Mouse (Mus musculus) midbrain, embryonic 13.5 days (tissue): ENCODE measurements around the gene Ccpg1. TPM values are rescaled to one million over a fixed set of nuclear protein-coding genes. Genes with fewer than 3 reads are reported as not detected.
A peak's percentile ranks its signal among the peaks of the same experiment; 100 is the strongest.

Source experiments
- ATAC-seq: fragments of 200-750 bp; cut with Nextera tagmentation; 2 replicates; pipeline ENCODE4 v1.8.0; 2017; ENCODE audit warnings: mild to moderate bottlenecking, moderate TSS enrichment, moderate library complexity
- H3K27ac ChIP-seq: fragments of 300-500 bp; sonication (generic); 2 replicates; pipeline ENCODE4 v1.5.1; 2015; ENCODE audit warnings: inconsistent platforms, mild to moderate bottlenecking, moderate library complexity
- H3K27me3 ChIP-seq: fragments of 300-500 bp; sonication (generic); 2 replicates; pipeline ENCODE4 v1.6.1; 2015; ENCODE audit warnings: mild to moderate bottlenecking, inconsistent platforms
- H3K36me3 ChIP-seq: fragments of 300-500 bp; sonication (generic); 2 replicates; pipeline ENCODE4 v1.6.1; 2015; ENCODE audit warnings: mild to moderate bottlenecking, inconsistent platforms
- H3K4me1 ChIP-seq: fragments of 300-500 bp; sonication (generic); replicated peaks from 2 replicates; pipeline ENCODE4 v1.6.1; 2015; ENCODE audit warnings: inconsistent platforms
- H3K4me2 ChIP-seq: fragments of 300-500 bp; sonication (generic); replicated peaks from 2 replicates; pipeline ENCODE4 v1.6.1; 2015; ENCODE audit warnings: moderate library complexity, mild to moderate bottlenecking, inconsistent platforms
- H3K4me3 ChIP-seq: fragments of 300-500 bp; sonication (generic); replicated peaks from 2 replicates; pipeline ENCODE4 v1.5.1; 2015; ENCODE audit warnings: mild to moderate bottlenecking, inconsistent platforms
- H3K9ac ChIP-seq: fragments of 300-500 bp; sonication (generic); replicated peaks from 2 replicates; pipeline ENCODE4 v1.6.1; 2015; ENCODE audit warnings: mild to moderate bottlenecking, inconsistent platforms
- H3K9me3 ChIP-seq: fragments of 300-500 bp; sonication (generic); 2 replicates; pipeline ENCODE4 v1.6.1; 2016; ENCODE audit warnings: mild to moderate bottlenecking, inconsistent platforms
- WGBS: fragments of 180-500 bp; shearing (Covaris S2); methylation state at CpG from one replicate; pipeline ENCODE4 v1.1.7; 2015; 5-methylcytosine and 5-hydroxymethylcytosine counted together
- polyA plus RNA-seq: library from polyadenylated mRNA; unstranded; fragments of >200 nt; fragmentation: Nextera tagmentation; extraction: Ambion mirVana; gene quantifications from 2 replicates; pipeline ENCODE4 v1.2.1, GENCODE M21; 2015

Gene Ccpg1
- polyA plus RNA-seq, 1 experiment from 2014 or later: 45.2 TPM

DNA sequence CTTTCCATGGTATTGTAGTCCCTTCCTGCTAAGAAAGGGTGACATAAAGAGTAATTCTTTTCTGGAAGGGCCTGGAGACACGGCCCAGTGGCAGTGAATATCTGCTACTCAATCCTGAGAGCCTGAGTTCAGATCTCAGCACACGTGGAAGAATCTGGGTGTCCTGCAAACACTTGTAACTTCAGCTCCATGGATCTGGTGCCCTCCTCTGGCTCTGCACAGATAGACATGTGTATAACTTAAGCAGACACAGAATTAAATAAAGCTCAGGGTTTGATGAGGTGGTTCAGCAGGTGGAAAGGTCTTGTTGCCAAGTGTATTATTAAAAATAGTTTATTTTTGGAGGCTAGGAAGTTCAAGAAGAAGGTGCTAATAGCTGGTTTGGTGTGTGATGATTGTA is 15.3 kb downstream of the Ccpg1 start:
- ATAC-seq: no peak
- H3K4me2 ChIP-seq: no peak overlapping the region
- H3K27ac ChIP-seq: no peak overlapping the region
- peaks cover 40% of the 10 kb centered on the region for H3K36me3 ChIP-seq
- H3K4me1 ChIP-seq: no peaks in the 10 kb centered on the region
- no peaks in the 10 kb centered on the region for H3K27me3 ChIP-seq
- H3K9ac ChIP-seq: no peak overlapping the region
- no peaks in the 10 kb centered on the region for H3K9me3 ChIP-seq
- WGBS: 70% methylated on average over 2 of the region's 2 CpGs
- H3K4me3 ChIP-seq: no peak overlapping the region

DNA sequence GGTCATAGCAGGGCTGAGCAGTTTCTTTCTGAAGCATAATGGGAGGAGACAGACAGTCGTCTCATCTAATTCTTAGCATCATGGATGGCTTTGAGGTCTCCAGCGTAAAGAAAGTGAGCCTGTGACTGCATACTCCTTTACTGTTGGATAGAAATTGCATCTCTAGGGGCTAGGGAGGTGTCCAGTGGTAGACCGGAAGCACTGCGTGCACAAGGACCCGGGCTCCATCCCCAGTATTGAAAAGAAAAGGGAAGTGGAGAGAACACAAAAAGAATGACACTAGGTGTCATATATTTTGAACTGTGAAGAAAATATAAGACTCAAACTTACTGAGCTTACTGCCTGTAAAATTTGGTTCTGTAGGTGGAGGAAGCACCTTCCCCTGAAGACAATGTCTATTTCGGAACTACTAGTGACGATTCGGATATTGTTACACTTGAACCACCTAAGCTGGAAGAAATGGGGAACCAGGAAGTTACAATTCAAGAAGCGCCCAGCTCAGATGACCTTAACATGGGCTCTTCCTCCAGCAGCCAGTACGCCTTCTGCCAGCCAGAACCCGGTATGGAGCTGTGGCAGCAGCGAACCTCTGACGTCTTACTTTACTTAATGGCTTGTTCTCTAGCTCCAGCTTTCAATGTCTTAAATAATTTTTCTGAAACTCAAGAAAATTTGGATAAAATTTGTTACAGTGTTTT is 16.2 kb downstream of the Ccpg1 start:
- no peak overlapping the region for H3K9ac ChIP-seq
- H3K36me3 ChIP-seq: peaks cover 49% of the 10 kb centered on the region
- no peaks in the 10 kb centered on the region for H3K9me3 ChIP-seq
- no peaks in the 10 kb centered on the region for H3K4me1 ChIP-seq
- 88% methylated on average over 13 of the region's 13 CpGs for WGBS
- no peaks in the 10 kb centered on the region for H3K27me3 ChIP-seq
- H3K4me3 ChIP-seq: no peak overlapping the region
- no peak overlapping the region for H3K27ac ChIP-seq
- no peak for ATAC-seq
- no peak overlapping the region for H3K4me2 ChIP-seq

- Histone ChIP-seq H3K27ac (no peak overlapping the region), H3K4me2 (no peak overlapping the region), H3K36me3 (peaks cover 53% of the 10 kb centered on the region), H3K27me3 (no peaks in the 10 kb centered on the region), H3K9me3 (no peaks in the 10 kb centered on the region), H3K4me1 (no peaks in the 10 kb centered on the region), H3K9ac (no peak overlapping the region), H3K4me3 (no peak overlapping the region)
- 75% methylated on average over 3 of the region's 3 CpGs for WGBS
- ATAC-seq: no peak
Observed at GRCm38 (mm10) chr9:73002177-73002576, 16.9 kb downstream of the Ccpg1 start.

DNA sequence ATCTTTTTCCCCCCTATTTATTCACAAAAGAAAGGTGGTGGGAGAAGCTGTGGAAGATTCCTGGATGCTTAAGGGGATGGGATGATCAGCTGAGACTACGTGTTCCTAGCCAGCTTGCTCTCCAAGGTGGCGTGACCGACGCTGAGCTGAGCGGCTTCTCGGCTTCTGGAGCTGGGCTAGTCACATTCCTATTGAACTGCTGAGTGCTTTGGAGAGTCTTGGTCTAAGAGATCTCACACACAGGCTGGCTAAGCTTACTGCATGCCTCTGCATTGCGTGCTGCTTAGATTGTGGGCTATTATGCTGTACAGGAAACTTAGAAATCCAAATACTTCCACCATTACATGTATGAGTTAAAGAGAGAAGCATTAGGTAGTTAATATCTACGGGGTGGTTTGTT is 18.8 kb downstream of the Ccpg1 start:
- ATAC-seq: no peak
- Histone ChIP-seq H3K4me1 (no peaks in the 10 kb centered on the region), H3K9me3 (no peaks in the 10 kb centered on the region), H3K27me3 (no peaks in the 10 kb centered on the region), H3K4me2 (no peak overlapping the region), H3K27ac (no peak overlapping the region), H3K9ac (no peak overlapping the region), H3K4me3 (no peak overlapping the region), H3K36me3 (peaks cover 58% of the 10 kb centered on the region)
- 87% methylated on average over 8 of the region's 8 CpGs for WGBS

DNA sequence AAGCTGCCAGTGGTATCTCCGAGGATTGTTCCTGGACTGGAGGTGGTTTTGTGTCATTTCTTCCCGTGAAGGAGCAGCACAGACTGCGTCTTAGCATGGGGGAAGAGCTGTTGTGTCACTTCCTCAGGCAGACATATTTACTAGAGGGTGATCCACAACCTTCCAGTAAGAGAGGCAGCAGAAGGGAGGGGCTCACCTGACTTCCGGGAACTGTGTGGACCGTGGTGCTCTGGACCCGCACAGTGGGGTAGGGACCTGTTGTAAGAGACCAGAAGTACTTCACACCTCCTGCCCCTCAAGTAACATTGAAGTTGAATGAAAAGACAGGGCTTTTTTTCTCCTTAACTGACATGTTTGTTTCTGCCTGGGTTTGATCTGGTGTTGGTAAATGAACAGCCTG is 19.9 kb downstream of the Ccpg1 start:
- no peak for ATAC-seq
- no peak overlapping the region for H3K4me3 ChIP-seq
- no peaks in the 10 kb centered on the region for H3K9me3 ChIP-seq
- H3K4me2 ChIP-seq: no peak overlapping the region
- no peak overlapping the region for H3K9ac ChIP-seq
- 83% methylated on average over 6 of the region's 6 CpGs for WGBS
- H3K27ac ChIP-seq: no peak overlapping the region
- H3K27me3 ChIP-seq: no peaks in the 10 kb centered on the region
- peaks cover 67% of the 10 kb centered on the region for H3K36me3 ChIP-seq
- H3K4me1 ChIP-seq: no peaks in the 10 kb centered on the region

GRCm38 (mm10) chr9:73006175-73006574 is 20.9 kb downstream of the Ccpg1 start:
- no peaks in the 10 kb centered on the region for H3K4me1 ChIP-seq
- H3K4me3 ChIP-seq: no peak overlapping the region
- no peak overlapping the region for H3K9ac ChIP-seq
- WGBS: 97% methylated on average over 3 of the region's 3 CpGs
- H3K9me3 ChIP-seq: no peaks in the 10 kb centered on the region
- H3K36me3 ChIP-seq: peaks cover 67% of the 10 kb centered on the region
- ATAC-seq: no peak
- no peaks in the 10 kb centered on the region for H3K27me3 ChIP-seq
- no peak overlapping the region for H3K4me2 ChIP-seq
- H3K27ac ChIP-seq: no peak overlapping the region

DNA sequence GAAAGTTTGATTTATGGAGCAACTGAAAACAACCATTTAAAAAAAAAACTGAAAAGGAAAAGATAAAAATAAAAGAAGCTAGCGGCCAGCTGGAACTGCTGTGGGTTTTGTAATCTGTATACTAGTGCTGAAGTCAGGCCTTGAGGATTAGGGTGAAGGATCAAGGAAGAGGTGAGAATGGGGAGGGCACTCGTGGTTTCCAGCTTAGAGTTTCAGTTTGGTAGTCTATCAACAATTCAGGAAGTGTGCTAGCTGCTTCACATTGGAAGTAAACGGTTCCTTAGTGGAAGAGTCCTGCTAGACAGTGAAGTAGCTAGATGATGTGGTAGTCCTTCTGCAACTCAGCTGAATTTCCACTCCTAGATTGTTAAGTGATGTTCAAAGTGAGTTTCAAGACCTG is 23.2 kb downstream of the Ccpg1 start:
- Histone ChIP-seq H3K9ac (no peak overlapping the region), H3K4me3 (no peak overlapping the region), H3K27ac (no peak overlapping the region), H3K36me3 (peaks cover 71% of the 10 kb centered on the region), H3K4me1 (no peaks in the 10 kb centered on the region), H3K9me3 (no peaks in the 10 kb centered on the region), H3K4me2 (no peak overlapping the region), H3K27me3 (no peaks in the 10 kb centered on the region)
- 78% methylated on average over 3 of the region's 3 CpGs for WGBS
- no peak for ATAC-seq

GRCm38 (mm10) chr9:73012629-73013028 is 27.4 kb downstream of the Ccpg1 start:
- Histone ChIP-seq H3K4me2 (no peak overlapping the region), H3K27ac (no peak overlapping the region), H3K4me3 (no peak overlapping the region), H3K9ac (no peak overlapping the region), H3K9me3 (no peaks in the 10 kb centered on the region), H3K36me3 (peaks cover 82% of the 10 kb centered on the region), H3K27me3 (no peaks in the 10 kb centered on the region), H3K4me1 (no peaks in the 10 kb centered on the region)
- ATAC-seq: no peak
- 88% methylated on average over 4 of the region's 4 CpGs for WGBS

DNA sequence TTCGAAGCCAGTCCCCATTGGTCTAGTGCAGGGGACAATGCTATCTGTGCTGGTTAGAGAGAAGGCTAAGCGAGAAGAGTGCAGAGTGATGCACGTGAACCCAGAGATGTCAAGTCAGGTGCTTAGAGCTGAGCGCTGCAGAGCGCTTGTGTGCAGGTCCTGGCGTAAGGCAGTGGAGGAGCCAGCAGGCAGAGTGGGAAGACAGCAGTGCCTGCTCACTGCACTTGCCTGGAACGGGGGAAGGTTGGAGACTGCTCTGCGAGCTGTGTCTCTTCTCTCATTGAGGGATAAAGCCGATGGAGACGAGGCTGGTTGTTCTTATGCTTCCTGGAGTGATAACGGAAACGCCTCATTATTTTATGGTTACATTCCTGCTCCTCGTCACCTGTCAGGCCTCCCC is 29.5 kb downstream of the Ccpg1 start:
- H3K27ac ChIP-seq: no peak overlapping the region
- H3K9me3 ChIP-seq: no peaks in the 10 kb centered on the region
- peaks cover 95% of the 10 kb centered on the region for H3K36me3 ChIP-seq
- no peak overlapping the region for H3K9ac ChIP-seq
- H3K4me1 ChIP-seq: no peaks in the 10 kb centered on the region
- ATAC-seq: no peak
- H3K27me3 ChIP-seq: no peaks in the 10 kb centered on the region
- no peak overlapping the region for H3K4me2 ChIP-seq
- no peak overlapping the region for H3K4me3 ChIP-seq
- WGBS: 92% methylated on average over 13 of the region's 13 CpGs

DNA sequence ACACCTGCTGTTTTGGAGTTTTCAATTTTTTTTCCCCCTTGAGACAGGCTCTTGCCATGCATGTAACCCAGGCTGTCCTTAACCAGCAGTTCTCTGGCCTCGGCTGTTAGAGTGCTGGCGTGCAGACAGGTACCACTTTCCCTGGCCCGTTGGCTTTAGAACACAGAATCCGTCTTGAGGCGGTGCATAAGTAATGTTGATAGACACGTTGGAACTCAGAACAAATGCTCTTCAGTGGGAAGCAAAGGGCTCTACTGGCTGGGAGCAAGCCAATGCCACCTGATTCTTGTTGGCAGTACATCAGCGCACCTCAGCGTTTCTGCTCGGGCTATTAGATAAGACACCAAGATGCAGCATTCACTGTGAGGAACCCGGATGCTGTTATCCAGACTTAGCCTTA is 34.6 kb downstream of the Ccpg1 start:
- Histone ChIP-seq H3K9me3 (no peaks in the 10 kb centered on the region), H3K9ac (no peak overlapping the region)
- no peak for ATAC-seq

GRCm38 (mm10) chr9:73020566-73021097 is 35.4 kb downstream of the Ccpg1 start:
- H3K4me2 ChIP-seq: no peak overlapping the region
- no peaks in the 10 kb centered on the region for H3K27me3 ChIP-seq
- H3K36me3 ChIP-seq: peaks cover 66% of the 10 kb centered on the region
- no peaks in the 10 kb centered on the region for H3K9me3 ChIP-seq
- H3K27ac ChIP-seq: no peak overlapping the region
- no peak overlapping the region for H3K9ac ChIP-seq
- WGBS: 94% methylated on average over 5 of the region's 5 CpGs
- H3K4me1 ChIP-seq: no peaks in the 10 kb centered on the region
- H3K4me3 ChIP-seq: no peak overlapping the region
- ATAC-seq: no peak

More for the DNA sequence above, 34.6 kb downstream of the Ccpg1 start:
- Histone ChIP-seq H3K4me3 (no peak overlapping the region), H3K27me3 (no peaks in the 10 kb centered on the region), H3K36me3 (peaks cover 74% of the 10 kb centered on the region), H3K4me2 (no peak overlapping the region), H3K27ac (no peak overlapping the region), H3K4me1 (no peaks in the 10 kb centered on the region)
- 91% methylated on average over 10 of the region's 10 CpGs for WGBS

DNA sequence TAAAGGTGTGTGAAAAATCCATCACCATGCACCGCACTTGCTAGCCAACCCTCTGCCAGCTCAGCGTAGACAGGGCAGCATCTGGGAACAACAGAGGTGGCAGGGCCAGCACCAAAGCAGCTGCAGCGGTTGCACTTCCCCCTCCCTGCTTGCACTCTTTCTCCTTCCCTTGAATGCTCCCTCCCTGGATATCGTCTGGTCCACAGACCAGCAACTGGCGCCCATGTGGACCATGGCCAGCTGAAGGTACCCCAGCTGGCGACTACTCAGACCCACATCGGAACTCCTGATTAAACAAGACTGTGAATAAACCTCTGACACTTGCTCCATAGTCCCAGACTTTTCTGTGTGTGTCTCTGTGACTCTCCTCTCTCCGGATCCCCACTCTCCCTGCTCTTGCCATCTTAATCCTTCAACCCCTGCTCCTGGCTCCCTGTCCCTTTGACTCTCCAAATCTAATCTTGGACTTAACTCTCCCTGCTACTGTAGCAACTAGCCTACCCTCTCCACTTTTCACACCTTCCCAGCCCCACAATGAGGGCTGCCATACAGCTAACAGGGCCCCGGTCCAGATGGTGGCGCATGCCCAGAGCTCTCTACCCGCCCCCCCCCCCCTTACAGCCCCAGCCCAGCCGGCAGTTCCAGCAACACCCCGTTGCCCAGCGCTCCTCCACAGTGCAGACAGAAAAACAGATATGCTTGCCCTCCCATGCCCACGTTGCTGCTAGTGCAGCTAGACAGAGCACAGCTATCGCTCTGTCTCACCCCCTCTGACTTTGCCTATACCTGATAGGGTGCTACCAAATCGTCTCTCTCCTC is 40.8 kb downstream of the Ccpg1 start:
- H3K9ac ChIP-seq: 0 out of 2 replicates have a peak overlapping the region, but pooled peaks have one; percentile 14
- no peaks in the 10 kb centered on the region for H3K27me3 ChIP-seq
- WGBS: 18% methylated on average over 17 of the region's 17 CpGs
- no peak overlapping the region for H3K27ac ChIP-seq
- H3K4me1 ChIP-seq: no peaks in the 10 kb centered on the region
- no peaks in the 10 kb centered on the region for H3K9me3 ChIP-seq
- H3K36me3 ChIP-seq: peaks cover 40% of the 10 kb centered on the region
- peak overlapping the region; percentile 25; the same call in 1 of the 2 replicates for H3K4me2 ChIP-seq
- H3K4me3 ChIP-seq: no peak overlapping the region
- ATAC-seq: peak; percentile 70
